Mouse (Mus musculus) forebrain, embryonic 16.5 days (tissue): ENCODE measurements around the gene Sugp1. TPM values are rescaled to one million over a fixed set of nuclear protein-coding genes. Genes with fewer than 3 reads are reported as not detected.
"Not testable (repeated sequence)": the region's sequence is repeated elsewhere in the genome, so short reads cannot be mapped to it uniquely, and the experiment has no call there.

Experiments used
- ATAC-seq: fragments of 200-750 bp; cut with Nextera tagmentation; 2 replicates; pipeline ENCODE4 v1.8.0; 2017; ENCODE audit warnings: mild to moderate bottlenecking, moderate library complexity
- H3K27ac ChIP-seq: fragments of 300-500 bp; sonication (generic); 2 replicates; pipeline ENCODE4 v1.5.1; 2014; ENCODE audit warnings: low read length, control low read depth
- H3K27me3 ChIP-seq: fragments of 300-500 bp; sonication (generic); replicated peaks from 2 replicates; pipeline ENCODE4 v1.6.1; 2014; ENCODE audit warnings: low read length; ENCODE audit not compliant: control insufficient read depth, insufficient read depth
- H3K36me3 ChIP-seq: fragments of 300-500 bp; sonication (generic); 2 replicates; pipeline ENCODE4 v1.6.1; 2014; ENCODE audit not compliant: control insufficient read depth, insufficient read depth
- H3K4me1 ChIP-seq: fragments of 300-500 bp; sonication (generic); replicated peaks from 2 replicates; pipeline ENCODE4 v1.6.1; 2014; ENCODE audit warnings: low read length; ENCODE audit not compliant: control insufficient read depth, insufficient read depth
- H3K4me2 ChIP-seq: fragments of 300-500 bp; sonication (generic); 2 replicates; pipeline ENCODE4 v1.6.1; 2014; ENCODE audit warnings: mild to moderate bottlenecking, low read length, control low read depth
- H3K4me3 ChIP-seq: fragments of 300-500 bp; sonication (generic); replicated peaks from 2 replicates; pipeline ENCODE4 v1.5.1; 2014; ENCODE audit warnings: mild to moderate bottlenecking, low read length, control low read depth
- H3K9ac ChIP-seq: fragments of 300-500 bp; sonication (generic); replicated peaks from 2 replicates; pipeline ENCODE4 v1.6.1; 2014; ENCODE audit warnings: low read depth, low read length, control low read depth
- H3K9me3 ChIP-seq: fragments of 300-500 bp; sonication (generic); 2 replicates; pipeline ENCODE4 v1.6.1; 2016; ENCODE audit warnings: low read length; ENCODE audit not compliant: control insufficient read depth
- WGBS: fragments of 180-500 bp; shearing (Covaris S2); extraction: QIAGEN DNeasy Blood & Tissue Kit; methylation state at CpG from one replicate; pipeline ENCODE4 v1.1.7; 2014; 5-methylcytosine and 5-hydroxymethylcytosine counted together
- polyA plus RNA-seq: library from polyadenylated mRNA; unstranded; fragments of >200 nt; fragmentation: Nextera tagmentation; extraction: Ambion mirVana; gene quantifications from 2 replicates; pipeline ENCODE4 v1.2.1, GENCODE M21; 2015

Sugp1 gene
- polyA plus RNA-seq, 1 experiment from 2014 or later: 67.5 TPM

DNA sequence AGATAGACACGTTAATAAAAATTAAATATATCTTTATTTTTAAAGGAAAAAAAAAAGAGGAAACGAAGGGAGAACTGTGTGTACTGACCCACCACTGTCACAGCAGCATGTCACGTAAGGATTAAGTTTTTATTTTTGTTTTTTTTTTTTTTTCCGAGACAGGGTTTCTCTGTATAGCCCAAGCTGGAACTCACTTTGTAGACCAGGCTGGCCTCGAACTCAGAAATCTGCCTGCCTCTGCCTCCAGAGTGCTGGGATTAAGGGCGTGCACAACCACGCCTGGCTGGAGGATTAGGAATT is 40.8 kb upstream of the Sugp1 start:
- H3K36me3 ChIP-seq, H3K4me2 ChIP-seq, H3K9me3 ChIP-seq, H3K27ac ChIP-seq, H3K4me3 ChIP-seq, H3K9ac ChIP-seq, ATAC-seq, H3K4me1 ChIP-seq, H3K27me3 ChIP-seq: not testable (repeated sequence)
- WGBS: 44% methylated on average over 7 of the region's 7 CpGs

GRCm38 (mm10) chr8:70003204-70003657 is 39.4 kb upstream of the Sugp1 start:
- WGBS: 49% methylated on average over 4 of the region's 4 CpGs
- no peaks in the 10 kb centered on the region for H3K4me1 ChIP-seq
- ATAC-seq: no peak
- H3K36me3 ChIP-seq: no peaks in the 10 kb centered on the region
- no peak overlapping the region for H3K27ac ChIP-seq
- no peaks in the 10 kb centered on the region for H3K9me3 ChIP-seq
- no peak overlapping the region for H3K4me3 ChIP-seq
- H3K9ac ChIP-seq: no peak overlapping the region
- H3K4me2 ChIP-seq: no peak overlapping the region
- H3K27me3 ChIP-seq: no peaks in the 10 kb centered on the region

DNA sequence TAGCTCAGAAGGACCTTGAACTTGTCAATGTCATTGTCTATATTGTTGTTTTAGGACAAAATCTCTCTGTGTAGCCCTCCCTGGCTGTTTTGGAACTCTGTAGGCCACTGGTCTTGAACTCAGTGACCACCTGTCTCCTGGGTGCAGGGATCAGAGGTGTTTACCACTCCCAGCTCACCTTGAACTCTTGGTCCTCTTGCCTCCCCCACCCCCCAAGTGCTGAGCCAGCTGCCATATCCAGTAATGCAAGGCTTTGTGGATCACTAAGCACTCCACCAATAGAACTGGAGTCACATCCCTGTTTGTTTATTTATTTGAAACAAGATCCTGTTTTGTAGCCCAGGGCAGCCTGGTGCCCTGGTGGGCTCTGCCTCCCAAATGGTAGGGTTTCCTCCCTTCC is 38.3 kb upstream of the Sugp1 start:
- Histone ChIP-seq H3K4me3 (no peak overlapping the region), H3K27me3 (no peaks in the 10 kb centered on the region), H3K27ac (no peak overlapping the region), H3K4me1 (no peaks in the 10 kb centered on the region), H3K9ac (no peak overlapping the region), H3K9me3 (no peaks in the 10 kb centered on the region), H3K4me2 (no peak overlapping the region), H3K36me3 (no peaks in the 10 kb centered on the region)
- no peak for ATAC-seq

- Histone ChIP-seq H3K27ac (no peak overlapping the region), H3K9ac (no peak overlapping the region), H3K27me3 (no peaks in the 10 kb centered on the region), H3K36me3 (no peaks in the 10 kb centered on the region), H3K4me1 (no peaks in the 10 kb centered on the region), H3K4me3 (no peak overlapping the region), H3K4me2 (no peak overlapping the region), H3K9me3 (no peaks in the 10 kb centered on the region)
- 53% methylated on average over 2 of the region's 2 CpGs for WGBS
- ATAC-seq: no peak
Measured at GRCm38 (mm10) chr8:70005178-70005577, 37.4 kb upstream of the Sugp1 start.

GRCm38 (mm10) chr8:70010796-70011195 is 31.8 kb upstream of the Sugp1 start:
- H3K36me3 ChIP-seq, ATAC-seq, H3K9ac ChIP-seq, H3K27me3 ChIP-seq, H3K9me3 ChIP-seq, H3K27ac ChIP-seq, H3K4me3 ChIP-seq, H3K4me1 ChIP-seq, H3K4me2 ChIP-seq: not testable (repeated sequence)
- WGBS: 92% methylated on average over 14 of the region's 14 CpGs

DNA sequence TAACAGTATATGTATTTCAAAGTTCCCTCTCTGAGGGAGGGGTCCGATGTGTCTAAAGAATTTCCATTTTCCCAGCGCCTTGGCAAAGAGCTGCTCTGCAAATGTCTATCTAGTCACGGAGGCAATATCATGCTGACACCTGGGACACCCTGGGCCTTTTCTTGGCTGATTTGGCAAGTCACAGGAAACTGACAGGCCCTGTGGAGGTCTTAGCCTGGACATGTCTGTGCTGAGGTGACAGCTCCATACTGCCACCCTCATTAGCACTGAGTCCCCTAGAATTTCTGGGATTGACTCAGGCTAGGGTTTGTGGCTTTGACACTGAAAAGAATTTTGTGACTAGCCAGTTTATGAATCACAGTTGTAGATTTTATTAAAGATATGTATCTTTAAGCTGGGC is 30.3 kb upstream of the Sugp1 start:
- Histone ChIP-seq H3K4me2 (no peak overlapping the region), H3K27me3 (no peaks in the 10 kb centered on the region), H3K9me3 (no peaks in the 10 kb centered on the region), H3K4me1 (no peaks in the 10 kb centered on the region), H3K9ac (no peak overlapping the region), H3K36me3 (peaks cover 10% of the 10 kb centered on the region), H3K27ac (no peak overlapping the region), H3K4me3 (no peak overlapping the region)
- no peak for ATAC-seq
- 78% methylated on average over 3 of the region's 3 CpGs for WGBS

DNA sequence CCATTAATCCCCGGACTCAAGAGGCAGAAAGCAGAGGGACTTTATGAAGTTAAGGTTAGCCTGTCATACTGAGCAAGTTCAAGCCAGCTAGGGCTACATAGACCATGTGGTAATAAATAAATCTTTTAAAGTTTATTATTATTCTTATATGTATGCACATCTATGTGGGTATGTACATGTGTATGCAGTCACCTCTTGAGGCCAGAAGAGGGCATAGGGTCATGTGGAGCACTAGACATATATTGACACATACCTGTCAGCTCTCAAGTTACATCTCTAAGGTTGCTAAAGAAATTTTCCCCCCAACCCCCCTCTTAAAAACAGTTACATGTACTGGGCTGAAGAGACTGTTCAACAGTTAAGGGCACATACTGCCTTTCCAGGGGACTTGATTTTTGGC is 29.9 kb upstream of the Sugp1 start:
- Histone ChIP-seq H3K9me3 (no peaks in the 10 kb centered on the region), H3K27ac (no peak overlapping the region), H3K9ac (no peak overlapping the region), H3K27me3 (no peaks in the 10 kb centered on the region), H3K4me2 (no peak overlapping the region), H3K4me1 (no peaks in the 10 kb centered on the region), H3K36me3 (peaks cover 14% of the 10 kb centered on the region), H3K4me3 (no peak overlapping the region)
- 88% methylated on average over 1 of the region's 1 CpGs for WGBS
- ATAC-seq: 0 out of 2 replicates have a peak, but pooled peaks have one; percentile 22

DNA sequence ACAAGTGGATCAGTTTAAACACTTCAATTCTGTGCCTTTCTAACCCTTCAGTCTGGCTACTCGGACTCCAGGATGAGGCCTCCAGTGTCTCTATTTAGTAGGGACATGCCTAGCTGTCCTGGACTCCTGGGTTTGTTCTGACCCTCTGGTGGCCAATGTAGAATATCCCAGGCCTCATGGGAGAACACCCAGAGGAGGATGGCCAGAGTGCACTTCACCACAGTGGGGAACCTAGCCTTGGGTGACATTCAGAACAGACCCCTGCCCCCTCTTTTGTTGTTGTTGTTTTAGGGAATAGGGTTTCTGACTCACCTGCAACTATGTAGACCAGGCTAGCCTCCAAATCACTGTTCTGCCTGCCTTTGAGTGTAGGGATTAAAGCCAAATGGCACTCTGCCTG is 27.6 kb upstream of the Sugp1 start:
- no peaks in the 10 kb centered on the region for H3K4me1 ChIP-seq
- ATAC-seq: no peak
- H3K36me3 ChIP-seq: peaks cover 29% of the 10 kb centered on the region
- H3K27ac ChIP-seq: no peak overlapping the region
- 71% methylated on average over 1 of the region's 1 CpGs for WGBS
- no peak overlapping the region for H3K4me2 ChIP-seq
- H3K9me3 ChIP-seq: no peaks in the 10 kb centered on the region
- no peaks in the 10 kb centered on the region for H3K27me3 ChIP-seq
- H3K9ac ChIP-seq: no peak overlapping the region
- H3K4me3 ChIP-seq: no peak overlapping the region

DNA sequence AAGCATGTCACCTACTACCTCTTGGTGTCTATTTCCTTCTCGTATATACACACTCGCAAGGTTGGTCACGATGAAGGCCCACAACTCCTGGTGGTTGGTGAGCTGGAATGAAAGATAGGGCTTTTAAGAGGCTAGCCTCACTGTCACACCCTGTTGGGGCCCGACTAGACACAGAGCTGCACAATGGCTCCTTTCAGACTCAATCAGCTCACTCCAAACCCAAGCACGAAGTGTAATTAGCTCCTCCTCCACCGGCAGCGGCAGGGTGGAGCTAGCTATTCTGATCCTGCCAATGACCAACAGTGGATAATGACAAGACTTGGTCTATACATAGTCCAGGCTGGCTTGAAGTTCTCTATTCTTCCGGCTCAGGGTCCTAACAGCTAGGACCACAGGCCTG is 19.0 kb upstream of the Sugp1 start:
- ATAC-seq: no peak
- WGBS: 48% methylated on average over 8 of the region's 8 CpGs

GRCm38 (mm10) chr8:70026151-70026550 is 16.5 kb upstream of the Sugp1 start:
- no peak for ATAC-seq
- WGBS: 85% methylated on average over 2 of the region's 2 CpGs
- Histone ChIP-seq H3K4me1 (no peaks in the 10 kb centered on the region), H3K9me3 (no peaks in the 10 kb centered on the region), H3K27me3 (no peaks in the 10 kb centered on the region), H3K9ac (no peak overlapping the region), H3K4me3 (no peak overlapping the region), H3K4me2 (no peak overlapping the region), H3K27ac (no peak overlapping the region), H3K36me3 (peaks cover 75% of the 10 kb centered on the region)

More for the DNA sequence above, 19.0 kb upstream of the Sugp1 start:
- peaks cover 89% of the 10 kb centered on the region for H3K36me3 ChIP-seq
- H3K4me2 ChIP-seq: no peak overlapping the region
- no peak overlapping the region for H3K27ac ChIP-seq
- no peak overlapping the region for H3K4me3 ChIP-seq
- H3K4me1 ChIP-seq: no peaks in the 10 kb centered on the region
- H3K9me3 ChIP-seq: no peaks in the 10 kb centered on the region
- H3K27me3 ChIP-seq: no peaks in the 10 kb centered on the region
- H3K9ac ChIP-seq: no peak overlapping the region
